Mouse (Mus musculus): ENCODE data around the gene Lamtor2. TPM values are rescaled to one million over a fixed set of nuclear protein-coding genes. Genes with fewer than 3 reads are reported as not detected.

The Lamtor2 gene
- total RNA-seq, 2 experiments from 2014 or later: 102 to 104 TPM

DNA sequence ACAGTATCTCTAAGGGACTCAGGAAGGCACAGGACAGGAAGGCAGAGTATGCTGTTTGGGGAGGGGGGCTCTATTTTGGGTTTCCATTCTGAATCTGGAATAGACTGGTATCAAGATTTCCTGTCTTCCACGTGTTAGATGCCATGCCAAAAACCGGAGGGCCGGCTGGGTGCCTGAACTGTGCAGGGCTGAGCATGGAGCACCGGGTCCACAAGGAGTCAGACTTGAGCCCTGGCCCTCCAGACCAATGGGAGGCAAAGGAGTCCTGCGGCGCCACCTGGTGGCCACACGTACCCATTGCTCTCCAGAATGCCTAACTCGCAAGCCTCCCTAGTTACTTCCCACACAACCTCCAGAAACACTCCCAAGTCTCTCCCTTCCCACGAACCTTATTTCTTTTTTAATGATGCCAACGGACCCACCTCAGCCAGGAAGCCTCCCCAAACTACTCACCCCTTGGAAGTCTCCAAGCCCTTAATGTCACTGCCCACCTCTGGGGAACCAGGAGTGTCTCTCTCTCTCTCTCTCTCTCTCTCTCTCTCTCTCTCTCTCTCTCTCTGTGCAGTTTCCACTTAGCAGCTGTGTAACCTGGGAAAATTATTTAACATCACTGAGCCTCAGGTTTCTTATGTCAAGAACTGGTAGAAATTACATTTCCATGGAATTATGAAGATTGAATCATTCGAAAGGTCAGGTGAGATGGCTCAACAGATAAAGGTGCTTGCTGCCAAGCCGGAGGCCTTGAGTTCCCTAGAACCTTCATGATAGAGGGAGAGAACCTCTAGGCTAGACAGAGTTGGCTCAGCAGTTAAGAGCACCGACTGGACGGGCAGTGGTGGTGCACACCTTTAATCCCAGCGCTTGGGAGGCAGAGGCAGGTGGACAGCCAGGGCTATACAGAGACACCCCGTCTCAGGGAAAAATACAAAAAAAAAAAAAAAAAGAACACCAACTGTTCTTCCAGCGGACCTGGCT is 26.4 kb downstream of the Lamtor2 start:
- peak; percentile 88 to 89 for DNase-seq

DNA sequence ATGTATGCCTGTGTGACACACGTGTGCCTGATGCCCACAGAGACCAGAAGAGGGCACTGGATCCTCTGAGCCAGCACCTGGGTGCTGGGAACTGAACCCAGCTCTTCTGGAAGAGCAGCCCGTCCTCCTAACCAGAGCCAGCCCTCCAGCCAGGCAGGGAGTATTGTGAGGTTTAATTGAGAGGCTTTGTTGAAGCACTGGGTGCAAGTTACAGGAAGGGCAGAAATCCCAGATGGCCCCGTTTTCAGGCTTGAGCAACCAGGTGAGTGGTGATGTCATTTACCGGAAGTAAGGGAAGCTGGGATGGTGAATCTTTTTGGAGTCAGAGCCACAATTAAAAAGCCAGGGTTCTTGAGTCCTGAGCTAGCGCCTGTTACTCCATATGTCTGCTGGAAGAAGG is 27.9 kb downstream of the Lamtor2 start:
- no peak for DNase-seq

DNA sequence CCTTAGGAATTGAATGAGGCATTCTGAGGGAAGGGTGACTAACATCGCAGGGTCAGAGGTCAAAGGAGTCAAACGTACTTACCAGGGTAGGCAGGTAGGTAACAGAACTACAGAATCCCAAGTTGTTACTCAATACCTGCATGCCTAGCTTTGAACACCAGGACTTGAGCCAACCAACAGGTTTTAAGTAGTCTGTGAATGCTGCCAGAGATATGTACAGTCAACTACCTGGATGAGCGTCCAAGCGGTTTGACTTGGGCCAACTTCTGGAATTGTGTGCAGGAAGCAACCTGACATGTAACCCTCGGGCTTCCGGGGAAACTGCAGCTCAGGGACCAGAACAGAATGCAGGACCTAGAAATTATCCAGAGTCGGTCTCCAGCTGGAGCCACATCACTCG is 29.8 kb downstream of the Lamtor2 start:
- DNase-seq: no peak

DNA sequence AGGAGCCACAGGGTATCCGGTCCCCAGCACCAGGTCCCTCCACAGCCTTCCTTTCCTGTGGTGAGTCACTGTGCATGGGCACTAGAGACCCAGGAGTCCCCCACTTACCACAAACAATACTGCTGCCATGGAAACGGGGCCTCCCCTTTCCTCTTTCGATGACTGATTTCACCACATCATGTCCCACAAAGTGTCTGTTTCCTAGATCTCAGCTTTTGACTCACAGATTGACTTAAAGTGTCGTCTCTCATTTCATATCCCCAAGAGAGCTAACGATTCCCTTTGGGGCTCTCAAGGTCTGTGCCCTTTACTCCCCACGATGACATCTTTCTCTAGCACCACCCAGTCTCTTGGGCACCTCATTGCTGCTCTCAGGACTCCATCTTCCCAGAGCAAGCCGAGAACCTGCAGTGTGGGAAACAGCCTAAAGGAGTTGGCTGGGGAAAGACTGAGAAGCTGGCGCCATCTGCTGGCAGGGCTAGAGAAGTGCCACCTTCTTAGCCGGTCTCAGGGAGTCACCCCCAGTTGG is 31.0 kb downstream of the Lamtor2 start:
- DNase-seq: peak; percentile 78 to 85

DNA sequence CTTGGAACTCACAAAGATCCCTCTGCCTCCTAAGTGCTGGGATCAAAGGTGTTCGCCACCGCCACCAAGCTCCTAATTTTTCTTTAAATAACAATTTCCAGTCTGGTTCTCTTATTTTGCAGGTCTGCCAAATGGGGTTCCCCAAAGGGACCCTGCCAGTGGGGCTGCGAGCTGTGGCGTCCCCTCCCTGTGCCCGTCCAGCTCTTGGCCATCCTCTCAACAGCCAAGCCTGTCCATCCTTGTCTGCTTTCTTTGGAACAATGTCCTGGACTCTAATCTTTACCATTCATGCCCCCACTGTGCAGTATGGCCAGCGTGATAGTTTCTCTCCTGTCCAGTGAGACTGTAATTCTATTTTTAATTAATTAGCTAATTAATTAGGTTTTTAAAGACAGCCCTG is 31.7 kb downstream of the Lamtor2 start:
- no peak for DNase-seq

DNA sequence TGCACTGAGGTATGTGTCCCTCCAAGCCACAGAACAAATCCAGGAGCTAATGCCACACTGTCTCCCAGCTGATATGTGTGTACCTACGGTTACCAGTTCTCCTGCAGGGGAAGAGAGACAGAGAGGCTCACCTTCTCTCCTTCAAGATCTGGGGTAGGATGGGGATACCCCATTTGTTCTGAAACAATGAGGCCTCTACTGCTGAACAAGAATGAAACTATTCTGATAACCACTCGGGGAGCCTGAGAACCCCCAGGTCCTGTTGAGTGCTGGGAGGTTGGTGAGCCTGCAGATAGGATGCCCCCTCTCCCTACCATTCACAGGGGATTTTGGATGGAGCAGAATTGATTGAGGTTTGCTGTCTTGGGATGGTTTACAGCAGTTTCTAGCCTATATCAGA is 32.8 kb downstream of the Lamtor2 start:
- no peak for DNase-seq

DNA sequence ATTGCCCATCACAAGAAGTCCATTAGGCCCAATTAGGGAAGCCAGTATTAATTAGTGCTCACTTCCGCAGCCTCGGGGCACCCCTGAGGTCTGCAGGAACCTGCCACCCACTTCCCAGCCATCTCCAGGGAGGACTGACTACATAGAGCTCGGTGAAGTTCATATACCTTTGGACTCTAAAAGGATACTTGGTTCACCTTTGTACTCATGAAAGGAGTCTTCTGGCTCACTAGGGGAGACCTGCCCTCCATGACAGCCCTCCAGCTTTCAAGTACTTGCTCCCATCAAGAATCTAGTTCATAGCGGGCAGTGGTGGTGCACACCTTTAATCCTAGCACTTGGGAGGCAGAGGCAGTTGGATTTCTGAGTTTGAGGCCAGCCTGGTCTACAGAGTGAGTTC is 34.5 kb downstream of the Lamtor2 start:
- DNase-seq: no peak

DNA sequence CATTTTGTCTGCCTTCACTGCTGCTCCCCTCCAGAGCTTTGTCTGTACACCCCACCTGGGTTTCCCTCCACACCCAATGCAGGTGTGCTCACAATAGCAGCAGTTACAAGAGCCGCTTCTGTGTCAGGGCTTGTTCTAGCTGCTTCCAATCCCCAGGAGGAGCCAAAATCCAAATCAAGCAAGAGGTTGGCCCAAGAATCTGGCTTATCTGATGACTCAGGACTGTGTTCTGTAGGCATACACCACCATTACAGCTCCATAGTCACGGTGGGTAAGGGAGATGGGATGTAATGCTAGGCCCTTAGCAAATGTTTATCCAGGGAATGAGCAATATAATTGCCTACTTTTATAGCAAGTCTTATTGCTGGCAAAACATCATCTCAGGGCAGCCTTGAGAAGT is 36.5 kb downstream of the Lamtor2 start:
- no peak for DNase-seq

DNA sequence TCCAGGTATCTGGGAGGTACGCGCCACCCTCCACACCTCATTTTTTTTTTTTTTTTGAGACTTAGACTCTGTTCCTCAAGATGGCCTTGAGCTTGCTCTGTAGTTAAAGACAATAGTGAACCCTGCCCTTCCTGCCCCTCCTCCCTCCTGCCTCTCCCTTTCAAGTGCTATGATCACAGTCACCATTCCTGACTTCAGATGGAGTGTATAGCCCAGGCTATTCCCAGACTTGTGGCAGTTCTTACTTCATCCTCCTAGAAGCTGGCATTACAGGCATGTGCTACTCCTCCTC is 37.8 kb downstream of the Lamtor2 start:
- DNase-seq: no peak

DNA sequence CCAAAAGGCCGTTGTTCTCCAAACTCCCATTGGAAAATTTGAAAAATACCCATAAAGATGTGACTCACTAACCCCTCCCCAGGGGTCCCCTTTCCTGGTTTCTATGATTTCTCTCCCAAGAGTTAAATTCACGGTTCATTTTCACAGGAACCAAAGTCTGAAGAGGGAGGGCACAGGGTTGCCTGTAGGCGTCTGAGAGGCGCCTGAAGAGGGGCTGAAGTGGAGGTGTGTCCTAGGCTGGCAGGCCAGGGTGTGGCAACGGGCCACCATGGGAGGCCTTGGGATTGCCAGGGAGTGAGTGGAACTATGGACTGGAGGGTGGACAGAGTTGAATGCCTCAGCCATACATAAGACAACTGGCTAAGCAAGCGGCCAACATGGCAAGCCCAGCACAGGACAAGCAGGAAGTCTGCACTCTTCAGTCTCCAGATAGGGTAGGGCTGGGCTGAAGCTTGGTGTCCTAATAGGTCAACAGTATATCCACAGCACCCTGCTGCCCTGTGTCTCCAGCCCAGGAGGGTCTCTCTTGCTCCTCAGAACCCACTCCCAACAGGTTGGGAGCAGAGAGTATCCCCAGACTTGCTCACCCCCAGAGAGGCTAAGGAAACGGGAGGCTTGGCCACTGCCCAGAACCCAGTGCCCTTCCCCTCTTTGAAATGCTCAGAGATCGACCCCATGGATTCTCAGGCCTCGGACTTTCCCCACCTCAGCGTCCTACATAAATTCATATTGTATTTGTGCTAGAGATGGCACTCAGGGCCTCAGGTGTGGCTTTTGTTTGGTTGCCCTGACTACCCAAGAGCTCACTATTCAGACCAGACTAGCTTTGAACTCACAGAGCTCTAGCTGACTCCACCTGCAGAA is 38.4 kb downstream of the Lamtor2 start:
- DNase-seq: no peak

DNA sequence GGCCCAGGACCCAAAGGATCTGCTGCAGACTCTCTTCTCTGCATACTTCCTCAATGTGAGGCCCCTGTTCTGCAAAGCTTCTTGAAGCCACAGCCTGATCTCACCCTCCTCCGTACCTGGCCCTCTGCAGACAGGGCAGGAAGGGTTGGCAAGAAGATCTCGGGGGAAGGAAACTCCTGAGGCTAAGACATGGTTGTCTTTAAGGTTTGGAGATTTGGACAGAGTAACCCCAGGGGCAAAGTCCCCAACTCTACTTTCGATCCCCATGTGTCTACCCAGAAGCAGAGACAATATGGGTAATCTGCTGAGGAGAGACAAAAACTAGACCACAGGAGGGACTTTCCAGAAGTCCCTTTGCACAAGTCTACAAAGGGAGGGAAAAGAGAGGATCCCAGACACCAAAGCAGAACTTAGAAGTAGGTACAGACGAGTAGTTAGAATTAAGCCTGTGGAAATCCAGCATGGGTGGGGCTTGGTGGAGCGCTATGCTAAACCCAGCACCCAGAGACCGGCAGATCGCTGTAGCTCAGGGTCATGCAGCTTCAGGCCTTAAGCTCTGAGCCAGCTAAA is 39.2 kb downstream of the Lamtor2 start:
- no peak for DNase-seq

DNA sequence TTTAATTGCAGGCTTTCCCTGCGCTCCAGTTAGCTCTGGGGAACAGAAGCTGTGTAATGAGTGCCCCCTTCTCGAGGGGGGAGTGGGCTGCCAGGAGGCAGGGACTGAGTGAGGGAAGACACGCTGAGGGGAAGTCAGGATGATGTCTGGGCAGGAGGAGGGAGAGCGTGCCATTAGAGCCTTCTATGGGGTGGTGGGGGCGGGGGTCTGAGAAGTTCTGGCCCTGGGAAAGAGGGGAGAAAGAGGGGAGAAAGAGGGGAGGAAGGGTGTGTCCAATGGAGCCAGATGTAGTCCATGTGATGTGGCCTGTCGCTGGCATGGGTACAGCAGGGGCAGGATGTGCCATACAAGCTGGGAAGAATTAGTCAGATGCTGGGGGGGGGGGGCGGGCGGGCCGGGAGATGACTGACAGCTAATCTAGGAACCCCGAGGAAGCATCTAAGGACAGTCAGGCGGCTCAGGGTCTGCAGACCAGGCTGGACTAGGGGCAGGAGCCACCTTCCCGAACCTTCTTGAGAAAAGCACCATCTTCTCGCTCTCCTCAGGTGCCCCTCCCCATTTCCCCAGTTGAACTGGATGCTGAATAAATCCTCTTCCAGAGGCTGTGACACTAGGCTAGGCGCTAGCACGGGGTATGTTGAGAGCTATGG is 39.9 kb downstream of the Lamtor2 start:
- no peak for DNase-seq

DNA sequence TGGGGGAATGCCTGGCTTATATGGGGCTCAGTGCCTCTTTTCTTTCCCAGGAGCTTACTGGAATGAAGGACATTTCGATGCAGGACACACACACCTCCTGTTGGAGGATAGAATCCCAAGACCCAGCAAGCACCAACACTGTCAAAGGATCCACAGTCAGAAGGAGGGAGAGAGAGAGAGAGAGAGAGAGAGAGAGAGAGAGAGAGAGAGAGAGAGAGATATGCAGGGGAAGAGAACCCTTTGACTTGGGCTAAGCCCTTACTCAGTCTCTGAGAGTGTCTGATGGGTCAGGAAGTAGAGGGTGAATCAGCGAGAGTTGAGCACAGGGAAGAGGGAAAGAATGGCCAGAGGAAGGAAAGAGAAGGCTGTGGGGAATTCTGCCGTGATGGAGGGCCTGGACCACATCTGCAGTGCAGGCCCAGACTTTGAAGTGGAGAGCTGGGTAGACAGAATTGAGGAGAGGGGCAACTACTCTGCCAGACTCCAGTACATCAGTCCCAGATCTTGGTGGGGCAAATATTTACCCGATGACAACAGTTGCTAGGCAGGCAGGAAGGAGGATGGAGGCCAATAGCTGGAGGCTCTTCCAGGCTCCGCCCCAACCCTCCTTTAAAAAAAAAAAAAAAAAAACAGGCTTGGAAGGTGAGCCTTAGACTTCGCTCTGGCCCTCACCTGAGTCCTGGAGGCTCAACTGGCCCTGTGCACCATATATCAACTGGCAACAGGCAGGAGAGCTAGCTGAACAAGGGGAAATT is 40.6 kb downstream of the Lamtor2 start:
- no peak for DNase-seq

DNA sequence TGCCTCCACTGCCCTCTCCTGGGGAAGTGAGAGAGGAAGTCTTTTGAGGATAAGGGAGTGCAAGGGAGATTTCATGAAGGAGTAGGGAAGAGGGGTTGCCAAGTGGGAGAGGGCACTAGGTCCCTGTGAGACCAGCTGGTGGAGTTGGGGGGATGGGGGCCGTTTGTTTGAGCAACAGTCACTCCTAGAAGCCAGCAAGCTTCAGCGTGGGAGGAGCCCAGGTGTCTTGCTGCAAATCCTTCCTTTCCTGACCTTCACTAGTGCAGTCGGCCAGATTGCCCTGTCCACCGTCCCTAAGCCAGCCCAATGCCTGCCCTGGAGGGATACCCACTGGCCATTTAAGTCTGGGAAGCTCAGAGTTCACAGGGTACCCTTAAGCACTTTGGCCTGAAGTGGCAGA is 41.3 kb downstream of the Lamtor2 start:
- DNase-seq: no peak

DNA sequence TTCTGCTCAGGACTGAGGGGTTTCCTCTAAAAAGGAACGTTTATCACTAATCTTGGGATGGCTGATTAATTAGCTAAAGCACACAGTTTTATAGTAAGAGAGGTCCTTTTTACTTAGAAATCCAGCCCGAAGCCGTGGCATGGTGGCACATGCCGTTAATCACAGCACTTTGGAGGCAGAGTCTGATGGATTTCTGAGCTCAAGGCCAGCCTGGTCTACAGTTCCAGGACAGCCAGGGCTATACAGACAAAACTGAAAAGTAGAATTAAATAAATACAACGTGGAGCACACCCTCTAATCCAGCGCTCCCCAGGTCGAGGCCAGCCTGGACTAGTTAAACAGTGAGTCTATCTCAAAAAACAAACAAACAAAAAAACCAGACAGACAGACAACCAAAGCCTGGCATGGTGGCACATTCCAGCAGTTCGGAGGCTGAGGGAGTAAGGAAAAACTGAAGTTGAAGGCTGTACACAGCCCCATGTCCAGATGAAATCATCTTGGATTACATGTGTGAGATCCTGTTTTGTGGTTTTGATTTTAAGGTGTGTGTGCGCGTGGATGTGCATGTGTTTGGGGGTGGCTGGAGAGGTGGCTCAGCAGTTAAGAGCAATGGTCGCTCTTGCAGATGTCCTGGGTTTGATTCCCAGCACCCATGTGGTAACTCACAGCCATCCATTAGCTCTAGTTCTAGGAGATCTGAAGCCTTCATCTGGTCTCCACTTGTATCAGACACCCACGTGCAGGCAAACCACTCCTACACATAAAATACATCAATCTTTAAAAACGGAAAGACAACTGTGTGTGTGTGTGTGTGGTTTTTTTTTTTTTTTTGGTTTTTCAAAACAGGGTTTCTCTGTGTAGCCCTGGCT is 42.2 kb downstream of the Lamtor2 start:
- no peak for DNase-seq

DNA sequence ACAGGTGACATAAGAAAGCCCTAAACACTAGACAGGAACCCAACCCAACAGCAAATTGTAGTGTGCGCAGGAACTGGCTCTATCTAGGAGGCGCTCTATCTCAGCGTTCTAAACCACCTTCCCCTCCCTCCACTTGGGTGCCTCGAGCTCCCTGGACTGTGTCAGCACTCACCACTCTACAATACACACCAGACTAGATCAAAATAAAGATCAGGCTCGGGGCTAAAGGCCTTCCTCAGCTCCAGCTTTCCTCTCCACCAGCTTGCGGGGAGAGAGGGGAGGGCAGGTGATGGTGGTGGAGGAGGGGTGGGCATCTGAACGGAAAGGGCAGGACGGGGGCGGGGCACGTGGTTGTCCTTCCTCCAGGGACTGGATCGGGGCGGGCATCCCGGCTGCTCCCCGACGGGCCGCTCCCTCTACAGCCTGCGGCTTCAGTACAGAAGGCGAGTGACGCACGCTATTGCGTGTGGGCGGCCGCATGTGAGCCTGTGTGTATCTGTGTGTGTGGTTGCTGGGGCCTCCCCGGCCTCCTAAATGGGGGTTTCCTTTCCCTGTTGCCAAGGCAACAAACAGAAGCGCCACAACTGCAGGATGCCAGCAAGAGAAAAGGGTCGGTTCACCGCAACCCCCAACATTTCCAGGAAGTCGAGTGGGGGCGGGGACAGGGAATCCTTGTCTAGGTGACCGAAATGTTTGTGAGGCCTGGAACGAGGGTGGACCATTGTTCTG is 43.0 kb downstream of the Lamtor2 start, which contains the start of gene Lmna:
TSS of gene Lmna (minus strand) at position 265 of the 729 bp plus-strand sequence.
- DNase-seq: peak; percentile 93 to 96

DNA sequence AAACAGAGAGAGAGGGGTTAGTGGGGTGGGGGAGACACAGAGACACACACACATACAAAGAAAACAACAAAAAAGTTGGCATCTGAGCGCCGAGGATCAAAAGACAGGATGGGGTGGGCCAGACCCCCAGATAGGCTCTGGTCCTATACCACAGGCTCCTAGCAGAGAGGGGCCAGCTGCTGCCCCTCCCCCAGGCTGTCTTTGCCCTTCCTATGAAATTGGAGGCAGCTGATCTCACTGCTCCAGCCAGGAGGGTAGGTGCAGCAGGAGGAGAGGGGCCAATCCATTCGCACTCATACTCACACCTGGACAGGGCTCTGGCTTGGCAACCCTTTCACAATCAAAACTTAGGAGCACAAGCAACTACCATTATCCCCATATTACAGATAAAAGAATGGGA is 43.6 kb downstream of the Lamtor2 start:
- DNase-seq: no peak

DNA sequence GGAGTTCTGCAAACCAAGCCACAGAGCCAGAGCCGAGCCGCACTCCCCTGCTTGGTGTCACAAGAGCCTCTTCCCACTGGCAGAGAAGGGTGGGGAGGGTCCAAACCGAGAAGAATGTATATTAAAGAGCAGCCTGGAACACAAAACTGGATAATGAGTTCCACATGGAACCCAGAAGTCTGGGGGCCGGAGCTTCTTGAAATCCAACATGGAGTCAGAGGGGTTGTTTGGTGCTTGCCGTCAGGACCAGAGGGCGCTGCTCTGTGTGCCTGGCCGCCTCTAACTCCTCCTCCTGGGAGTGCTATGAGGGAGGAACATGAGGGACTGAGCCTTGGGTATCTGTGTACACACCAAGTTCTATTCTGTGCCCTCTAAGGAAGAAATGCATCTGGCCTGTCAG is 47.1 kb downstream of the Lamtor2 start:
- no peak for DNase-seq

DNA sequence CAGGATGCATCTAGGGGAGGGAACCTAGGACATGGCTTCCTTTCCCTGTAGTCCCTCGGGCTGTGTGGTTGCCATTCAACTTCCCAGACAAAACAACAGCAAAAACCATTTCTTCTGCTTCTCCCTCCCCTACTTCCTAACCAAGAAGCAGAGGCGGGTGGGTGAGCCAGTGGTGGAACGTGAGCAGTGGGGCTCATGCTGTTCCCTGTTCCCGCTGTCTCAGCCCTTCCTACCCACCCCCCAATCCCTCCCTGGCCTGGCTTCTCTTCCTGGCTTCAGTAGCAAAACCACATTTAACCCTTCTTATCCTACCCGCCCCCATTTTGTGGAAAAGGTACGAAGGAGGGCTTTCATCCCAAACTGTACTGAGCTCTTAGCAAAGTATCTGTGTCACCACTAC is 47.8 kb downstream of the Lamtor2 start:
- DNase-seq: no peak
